Mouse (Mus musculus): ENCODE measurements at regions not wholly inside any gene's neighbourhood (a gene's known extent, or its start where the extent isn't known, plus 50 kb on each side); places are given as distances from the start of the nearest gene placed in this dataset.
"Not testable (repeated sequence)": the region's sequence is repeated elsewhere in the genome, so short reads cannot be mapped to it uniquely, and the experiment has no call there.

GRCm38 (mm10) chr4:93567487-93568259 lies 232.4 kb upstream of the Tusc1 start:
- no peak for DNase-seq

- no peak for DNase-seq
Observed at GRCm38 (mm10) chr4:93555787-93556760, 220.8 kb upstream of the Tusc1 start.

GRCm38 (mm10) chr4:93555181-93555580 lies 219.9 kb upstream of the Tusc1 start:
- not testable (repeated sequence) for DNase-seq

GRCm38 (mm10) chr4:93552489-93553160 lies 217.3 kb upstream of the Tusc1 start:
- no peak for DNase-seq

- peak; percentile 65 to 82 for DNase-seq
Observed at GRCm38 (mm10) chr4:93551086-93551485, 215.8 kb upstream of the Tusc1 start.

GRCm38 (mm10) chr4:93540588-93540987 lies 205.3 kb upstream of the Tusc1 start:
- DNase-seq: no peak

- DNase-seq: no peak
Observed at GRCm38 (mm10) chr4:93527382-93527781, 192.1 kb upstream of the Tusc1 start.

- DNase-seq: no peak
Observed at GRCm38 (mm10) chr4:93520454-93521100, 185.3 kb upstream of the Tusc1 start.

- no peak for DNase-seq
Observed at GRCm38 (mm10) chr4:93518925-93519324, 183.6 kb upstream of the Tusc1 start.

GRCm38 (mm10) chr4:93510771-93511170 lies 175.5 kb upstream of the Tusc1 start:
- DNase-seq: no peak

- no peak for DNase-seq
Observed at GRCm38 (mm10) chr4:93496871-93497270, 161.6 kb upstream of the Tusc1 start.

- no peak for DNase-seq
Observed at GRCm38 (mm10) chr4:93494319-93494718, 159.0 kb upstream of the Tusc1 start.

GRCm38 (mm10) chr4:93493905-93494304 lies 158.6 kb upstream of the Tusc1 start:
- DNase-seq: no peak

GRCm38 (mm10) chr4:93493326-93493725 lies 158.0 kb upstream of the Tusc1 start:
- no peak for DNase-seq

GRCm38 (mm10) chr4:93488570-93488969 lies 153.3 kb upstream of the Tusc1 start:
- DNase-seq: no peak

- DNase-seq: no peak
Observed at GRCm38 (mm10) chr4:93486455-93486854, 151.1 kb upstream of the Tusc1 start.

- no peak for DNase-seq
Observed at GRCm38 (mm10) chr4:93481247-93481646, 145.9 kb upstream of the Tusc1 start.

GRCm38 (mm10) chr4:93477189-93477767 lies 142.0 kb upstream of the Tusc1 start:
- no peak for DNase-seq

GRCm38 (mm10) chr4:93467998-93468397 lies 132.7 kb upstream of the Tusc1 start:
- DNase-seq: no peak

GRCm38 (mm10) chr4:93467424-93467823 lies 132.1 kb upstream of the Tusc1 start:
- no peak for DNase-seq

GRCm38 (mm10) chr4:93451357-93451756 lies 116.0 kb upstream of the Tusc1 start:
- DNase-seq: no peak

GRCm38 (mm10) chr4:93450831-93451230 lies 115.5 kb upstream of the Tusc1 start:
- DNase-seq: no peak

All from cerebellum, postnatal 25 days (tissue).